Mouse (Mus musculus) small intestine, adult 10 weeks (tissue): Measurements from ENCODE around the gene Ccdc136. TPM values are rescaled to one million over a fixed set of nuclear protein-coding genes. Genes with fewer than 3 reads are reported as not detected.

ENCODE experiments used
- polyA plus RNA-seq: library from polyadenylated mRNA; stranded (reverse); fragments of 350-450 nt; fragmentation: Illumina TruSeq; extraction: RNeasy Lipid Tissue Mini Kit (QIAGEN cat#74804); gene quantifications from one replicate; pipeline ENCODE4 v1.2.3, GENCODE M21; 2014; ENCODE audit warnings: low replicate concordance

Ccdc136 gene
- polyA plus RNA-seq: 0.11 TPM

GRCm38 (mm10) chr6:29395910-29396713 is at the start of gene Ccdc136:
Gene Ccdc136 (plus strand): TSS chr6:29396309.

GRCm38 (mm10) chr6:29347665-29348370 is 48.3 kb upstream of the Ccdc136 start, which contains the start of gene Calu:
Gene Calu (plus strand): TSS chr6:29348069.

GRCm38 (mm10) chr6:29388052-29388518 is 8.0 kb upstream of the Ccdc136 start, which contains the start of gene Opn1sw:
Gene Opn1sw (minus strand): TSS chr6:29388468.

GRCm38 (mm10) chr6:29433038-29433803 is 37.1 kb downstream of the Ccdc136 start, which contains the start of gene Flnc:
Gene Flnc (plus strand): TSS chr6:29433256.

GRCm38 (mm10) chr6:29467583-29468354 is 71.7 kb downstream of the Ccdc136 start, which contains the start of gene Atp6v1f:
Gene Atp6v1f (plus strand): TSS chr6:29467718.

GRCm38 (mm10) chr6:29471137-29471536 is 75.0 kb downstream of the Ccdc136 start, which contains the start of gene Atp6v1fnb:
Gene Atp6v1fnb (plus strand): TSS chr6:29471437.

Other genes with a start within 250 kb of the Ccdc136 start
- 27.5 TPM for gene Rbm28, start 231.3 kb upstream of the Ccdc136 start, polyA plus RNA-seq
- gene Prrt4, start 216.7 kb upstream of the Ccdc136 start, polyA plus RNA-seq: not detected
- 0.78 TPM for gene Impdh1, start 179.9 kb upstream of the Ccdc136 start, polyA plus RNA-seq
- 4.0 TPM for gene Hilpda, start 123.8 kb upstream of the Ccdc136 start, polyA plus RNA-seq
- not detected for gene Fam71f2, start 116.7 kb upstream of the Ccdc136 start, polyA plus RNA-seq
- gene Fam71f1, start 77.2 kb upstream of the Ccdc136 start, polyA plus RNA-seq: not detected
- 238 TPM for gene Calu, start 48.2 kb upstream of the Ccdc136 start, polyA plus RNA-seq
- not detected for gene Opn1sw, start 7.8 kb upstream of the Ccdc136 start, polyA plus RNA-seq
- gene Flnc, start 36.9 kb downstream of the Ccdc136 start, polyA plus RNA-seq: not detected
- 14.5 TPM for gene Atp6v1f, start 71.4 kb downstream of the Ccdc136 start, polyA plus RNA-seq
- not detected for gene Atp6v1fnb, start 75.1 kb downstream of the Ccdc136 start, polyA plus RNA-seq
- gene Kcp, start 111.6 kb downstream of the Ccdc136 start, polyA plus RNA-seq: not detected
- 1.0 TPM for gene Irf5, start 130.3 kb downstream of the Ccdc136 start, polyA plus RNA-seq
- gene Tnpo3, start 213.6 kb downstream of the Ccdc136 start, polyA plus RNA-seq: 42.1 TPM